Mouse (Mus musculus) liver, embryonic 14 days (tissue): ENCODE data around the gene Foxd4. TPM values are rescaled to one million over a fixed set of nuclear protein-coding genes. Genes with fewer than 3 reads are reported as not detected.

Experiments used
- polyA plus RNA-seq: library from polyadenylated mRNA; depleted of rRNA; stranded (reverse); fragments of >200 nt; gene quantifications from 2 replicates; pipeline ENCODE4 v1.2.3, GENCODE M21; 2012; rRNA removed

The Foxd4 gene
- 0.01 TPM in 1 of 2 replicates, not detected in the other for polyA plus RNA-seq

GRCm38 (mm10) chr19:24900581-24901220 lies at the start of gene Foxd4:
TSS of gene Foxd4 (minus strand) at chr19:24901197.

GRCm38 (mm10) chr19:24875129-24875870 lies 25.7 kb downstream of the Foxd4 start, which contains the start of gene Gm10053:
TSS of gene Gm10053 (plus strand) at chr19:24875686.

DNA sequence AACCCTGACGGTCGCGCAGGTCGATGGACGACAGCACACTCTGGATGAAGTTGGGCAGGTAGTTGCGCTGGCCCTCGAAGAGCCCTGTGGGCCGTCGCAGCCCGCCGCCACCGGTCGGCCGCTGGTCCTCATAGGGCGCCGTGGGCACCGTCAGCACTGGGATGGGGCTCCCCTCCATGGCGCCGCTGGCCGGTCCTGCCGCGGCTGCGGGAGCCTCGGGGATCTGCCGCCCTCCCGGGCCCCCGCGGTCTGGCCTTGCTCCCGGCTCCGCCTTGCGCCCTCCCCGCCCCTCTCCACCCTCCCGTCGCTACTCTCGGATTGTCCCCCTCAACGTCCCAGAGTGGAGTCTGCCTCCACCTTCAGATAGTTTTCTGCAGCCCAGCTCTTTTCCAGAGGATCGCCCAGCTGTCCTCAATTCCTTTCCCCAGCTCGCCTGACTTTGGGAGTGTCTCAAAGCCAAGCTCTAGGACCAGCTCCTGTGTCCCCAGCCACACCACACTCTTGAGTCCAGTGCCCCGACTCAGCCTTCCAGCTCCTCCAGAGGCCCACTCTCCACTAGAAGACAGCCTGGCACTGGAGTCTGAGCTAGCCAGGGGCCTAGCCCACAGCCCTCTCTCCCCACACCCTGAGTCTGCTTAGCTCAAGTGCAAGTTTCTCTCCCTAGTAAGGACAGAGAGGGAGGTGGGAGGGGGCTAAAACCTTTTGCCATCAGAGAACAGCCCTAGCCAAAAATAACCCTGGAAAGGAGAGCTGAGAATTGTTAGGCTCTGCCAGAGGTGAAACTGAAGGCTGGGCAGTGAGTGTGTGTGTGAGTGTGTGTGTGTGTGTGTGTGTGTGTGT lies 39.2 kb downstream of the Foxd4 start, which contains the start of gene Pgm5:
TSS of gene Pgm5 (minus strand) at position 244 of the 840 bp plus-strand sequence.

Other genes with a start within 250 kb of the Foxd4 start
- 0.02 and 0.03 TPM in 2 replicates for gene Tmem252, start 227.2 kb downstream of the Foxd4 start, polyA plus RNA-seq
- 0.22 and 0.61 TPM in 2 replicates for gene Pgm5, start 39.3 kb downstream of the Foxd4 start, polyA plus RNA-seq
- gene Gm10053, start 25.5 kb downstream of the Foxd4 start, polyA plus RNA-seq = 47.7 and 53.9 TPM in 2 replicates
- 6.9 and 7.7 TPM in 2 replicates for gene Cbwd1, start 60.4 kb upstream of the Foxd4 start, polyA plus RNA-seq
- gene Dock8, start 98.3 kb upstream of the Foxd4 start, polyA plus RNA-seq = 3.1 and 3.9 TPM in 2 replicates